Mouse (Mus musculus): ENCODE results near the gene Phf23. TPM values are rescaled to one million over a fixed set of nuclear protein-coding genes. Genes with fewer than 3 reads are reported as not detected.
A peak's percentile ranks its signal among the peaks of the same experiment; 100 is the strongest.
"Not testable (repeated sequence)": the region's sequence is repeated elsewhere in the genome, so short reads cannot be mapped to it uniquely, and the experiment has no call there.

Gene Phf23
- polyA plus RNA-seq, 1 experiment from 2014 or later = 27.5 TPM

DNA sequence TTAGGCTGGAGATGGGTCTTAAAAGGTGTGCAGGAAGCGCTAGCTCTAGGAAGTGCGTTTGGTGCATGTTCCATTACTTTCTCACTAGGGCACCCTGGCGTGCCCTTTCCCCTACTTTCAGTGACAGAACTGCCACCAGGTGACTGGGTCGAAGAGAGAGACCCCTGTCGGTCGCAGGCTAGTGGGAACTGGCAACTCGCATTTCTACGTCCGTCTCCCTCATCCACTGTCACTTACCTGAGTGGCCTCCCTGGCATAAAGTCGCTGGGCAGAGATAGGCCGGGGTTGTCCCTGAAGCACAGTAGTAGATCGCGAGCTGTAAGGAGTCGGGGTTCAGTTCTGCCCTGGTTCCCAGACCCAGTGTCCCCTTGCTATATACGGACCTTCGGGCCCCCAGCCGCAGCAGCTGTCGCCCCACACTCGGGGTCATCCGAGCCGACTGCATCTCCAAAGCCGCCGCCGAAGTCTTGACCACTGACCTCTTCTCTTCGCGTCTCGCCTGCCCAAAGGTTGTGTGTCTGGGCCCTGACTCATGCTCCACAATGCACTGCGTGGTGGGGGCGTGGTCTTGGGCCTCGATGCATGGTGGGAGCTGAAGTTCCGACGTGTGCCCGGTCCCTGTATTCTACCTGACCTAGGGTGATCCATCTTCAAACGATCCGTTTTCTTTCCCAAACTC is 19.4 kb downstream of the Phf23 start, which contains the start of gene Acadvl:
Gene Acadvl, minus strand, starts transcription at position 532 of the 679 bp plus-strand sequence.
- H3K4me3 ChIP-seq (ENCODE audit: control insufficient read depth in 1 of 2, insufficient read depth in 1 of 2, low read depth in 1 of 2, low read length in 2 of 2) = peak within 1 kb of the TSS; percentile 70 to 71
- WGBS = under 1% methylated on average over 35 of the region's 35 CpGs
- peak within 1 kb of the TSS; percentile 89 for H3K9ac ChIP-seq (ENCODE audit: low read length)
- H3K9me3 ChIP-seq (ENCODE audit: control insufficient read depth, low read length) = no peaks in the 10 kb centered on the region
- H3K4me2 ChIP-seq (ENCODE audit: low read length) = peak within 1 kb of the TSS; percentile 81
- peak; percentile 68 for ATAC-seq (ENCODE audit: insufficient number of reproducible peaks, insufficient read depth, low FRiP score, low read depth)
- H3K36me3 ChIP-seq (ENCODE audit: control insufficient read depth, insufficient read depth, low read length) = peaks cover 41% of the 10 kb centered on the region
- H3K27me3 ChIP-seq (ENCODE audit: control insufficient read depth, insufficient read depth, low read length) = no peaks in the 10 kb centered on the region
- H3K27ac ChIP-seq (replicated peaks in 1 of 2; ENCODE audit: control insufficient read depth in 1 of 2, insufficient read depth in 1 of 2, low read depth in 2 of 2, low read length in 2 of 2) = peak within 1 kb of the TSS; percentile 83 to 85
- peaks cover 13 to 36% of the 10 kb centered on the region in 2 experiments for H3K4me1 ChIP-seq (ENCODE audit: control insufficient read depth in 2 of 2, insufficient read depth in 2 of 2, low read length in 2 of 2)

DNA sequence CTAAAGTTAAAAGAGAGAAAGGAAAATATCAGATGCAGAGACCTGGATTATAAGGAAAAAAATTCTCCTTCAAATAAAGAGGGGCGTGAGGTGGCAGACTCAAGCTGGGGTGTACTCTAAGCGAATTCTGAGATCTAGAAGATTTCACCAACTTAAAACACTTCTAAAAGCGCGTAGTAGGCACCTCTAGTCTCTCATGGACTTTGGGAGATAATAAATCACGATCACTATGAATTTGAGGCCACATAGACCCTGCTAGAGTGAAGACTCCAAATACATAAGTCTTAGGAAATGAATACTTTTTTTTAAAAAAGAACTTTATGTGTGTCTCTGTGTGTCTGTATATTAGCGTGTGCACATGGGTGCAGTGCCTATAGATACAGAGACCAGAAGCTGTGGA is 20.1 kb downstream of the Phf23 start:
- Histone ChIP-seq H3K9ac (ENCODE audit: low read length) (peak overlapping the region; percentile 89), H3K4me3 (ENCODE audit: control insufficient read depth in 1 of 2, insufficient read depth in 1 of 2, low read depth in 1 of 2, low read length in 2 of 2) (peak overlapping the region in 1 of 2 experiments; percentile 70; a peak in 2 of 4 replicates), H3K9me3 (ENCODE audit: control insufficient read depth, low read length) (no peaks in the 10 kb centered on the region), H3K4me2 (ENCODE audit: low read length) (peak overlapping the region; percentile 81), H3K27me3 (ENCODE audit: control insufficient read depth, insufficient read depth, low read length) (no peaks in the 10 kb centered on the region), H3K27ac (replicated peaks in 1 of 2; ENCODE audit: control insufficient read depth in 1 of 2, insufficient read depth in 1 of 2, low read depth in 2 of 2, low read length in 2 of 2) (no peak overlapping the region), H3K4me1 (ENCODE audit: control insufficient read depth in 2 of 2, insufficient read depth in 2 of 2, low read length in 2 of 2) (peaks cover 15 to 42% of the 10 kb centered on the region in 2 experiments), H3K36me3 (ENCODE audit: control insufficient read depth, insufficient read depth, low read length) (peaks cover 34% of the 10 kb centered on the region)
- 56% methylated on average over 6 of the region's 6 CpGs for WGBS
- ATAC-seq (ENCODE audit: insufficient number of reproducible peaks, insufficient read depth, low FRiP score, low read depth) = no peak

- WGBS = 71% methylated on average over 2 of the region's 2 CpGs
- ATAC-seq (ENCODE audit: insufficient number of reproducible peaks, insufficient read depth, low FRiP score, low read depth) = not testable (repeated sequence)
- peaks cover 15 to 42% of the 10 kb centered on the region in 2 experiments for H3K4me1 ChIP-seq (ENCODE audit: control insufficient read depth in 2 of 2, insufficient read depth in 2 of 2, low read length in 2 of 2)
These were observed 20.6 kb downstream of the Phf23 start for GRCm38 (mm10) chr11:70016177-70016576.

GRCm38 (mm10) chr11:70016669-70017068 is 21.1 kb downstream of the Phf23 start, which contains the start of gene Dlg4:
Gene Dlg4, plus strand, starts transcription at chr11:70016942.
- Histone ChIP-seq H3K4me1 (ENCODE audit: control insufficient read depth in 2 of 2, insufficient read depth in 2 of 2, low read length in 2 of 2) (peaks cover 15 to 46% of the 10 kb centered on the region in 2 experiments), H3K27ac (replicated peaks in 1 of 2; ENCODE audit: control insufficient read depth in 1 of 2, insufficient read depth in 1 of 2, low read depth in 2 of 2, low read length in 2 of 2) (0 out of 4 replicates have a peak within 1 kb of the TSS, but pooled peaks of 1 of the 2 experiments have one; percentile 4), H3K9me3 (ENCODE audit: control insufficient read depth, low read length) (no peaks in the 10 kb centered on the region), H3K4me3 (ENCODE audit: control insufficient read depth in 1 of 2, insufficient read depth in 1 of 2, low read depth in 1 of 2, low read length in 2 of 2) (no peak within 1 kb of the TSS), H3K36me3 (ENCODE audit: control insufficient read depth, insufficient read depth, low read length) (peaks cover 24% of the 10 kb centered on the region), H3K9ac (ENCODE audit: low read length) (peak within 1 kb of the TSS; percentile 83), H3K27me3 (ENCODE audit: control insufficient read depth, insufficient read depth, low read length) (no peaks in the 10 kb centered on the region), H3K4me2 (ENCODE audit: low read length) (peak within 1 kb of the TSS; percentile 71)
- no peak for ATAC-seq (ENCODE audit: insufficient number of reproducible peaks, insufficient read depth, low FRiP score, low read depth)
- 67% methylated on average over 3 of the region's 3 CpGs for WGBS

More at GRCm38 (mm10) chr11:70016177-70016576, 20.6 kb downstream of the Phf23 start:
- not testable (repeated sequence) for H3K9me3 ChIP-seq (ENCODE audit: control insufficient read depth, low read length); H3K4me3 ChIP-seq (ENCODE audit: control insufficient read depth in 1 of 2, insufficient read depth in 1 of 2, low read depth in 1 of 2, low read length in 2 of 2); H3K27me3 ChIP-seq (ENCODE audit: control insufficient read depth, insufficient read depth, low read length); H3K4me2 ChIP-seq (ENCODE audit: low read length); H3K9ac ChIP-seq (ENCODE audit: low read length); H3K27ac ChIP-seq (replicated peaks in 1 of 2; ENCODE audit: control insufficient read depth in 1 of 2, insufficient read depth in 1 of 2, low read depth in 2 of 2, low read length in 2 of 2)
- H3K36me3 ChIP-seq (ENCODE audit: control insufficient read depth, insufficient read depth, low read length) = peaks cover 29% of the 10 kb centered on the region

GRCm38 (mm10) chr11:70017199-70017767 is 21.7 kb downstream of the Phf23 start:
- 40% methylated on average over 7 of the region's 7 CpGs for WGBS
- Histone ChIP-seq H3K4me2 (ENCODE audit: low read length) (no peak overlapping the region), H3K9me3 (ENCODE audit: control insufficient read depth, low read length) (no peaks in the 10 kb centered on the region), H3K4me3 (ENCODE audit: control insufficient read depth in 1 of 2, insufficient read depth in 1 of 2, low read depth in 1 of 2, low read length in 2 of 2) (no peak overlapping the region), H3K27ac (replicated peaks in 1 of 2; ENCODE audit: control insufficient read depth in 1 of 2, insufficient read depth in 1 of 2, low read depth in 2 of 2, low read length in 2 of 2) (no peak overlapping the region), H3K4me1 (ENCODE audit: control insufficient read depth in 2 of 2, insufficient read depth in 2 of 2, low read length in 2 of 2) (peaks cover 15 to 47% of the 10 kb centered on the region in 2 experiments), H3K27me3 (ENCODE audit: control insufficient read depth, insufficient read depth, low read length) (no peaks in the 10 kb centered on the region), H3K36me3 (ENCODE audit: control insufficient read depth, insufficient read depth, low read length) (peaks cover 18% of the 10 kb centered on the region), H3K9ac (ENCODE audit: low read length) (peak overlapping the region; percentile 83; the same call in 1 of the 2 replicates)
- ATAC-seq (ENCODE audit: insufficient number of reproducible peaks, insufficient read depth, low FRiP score, low read depth) = no peak

DNA sequence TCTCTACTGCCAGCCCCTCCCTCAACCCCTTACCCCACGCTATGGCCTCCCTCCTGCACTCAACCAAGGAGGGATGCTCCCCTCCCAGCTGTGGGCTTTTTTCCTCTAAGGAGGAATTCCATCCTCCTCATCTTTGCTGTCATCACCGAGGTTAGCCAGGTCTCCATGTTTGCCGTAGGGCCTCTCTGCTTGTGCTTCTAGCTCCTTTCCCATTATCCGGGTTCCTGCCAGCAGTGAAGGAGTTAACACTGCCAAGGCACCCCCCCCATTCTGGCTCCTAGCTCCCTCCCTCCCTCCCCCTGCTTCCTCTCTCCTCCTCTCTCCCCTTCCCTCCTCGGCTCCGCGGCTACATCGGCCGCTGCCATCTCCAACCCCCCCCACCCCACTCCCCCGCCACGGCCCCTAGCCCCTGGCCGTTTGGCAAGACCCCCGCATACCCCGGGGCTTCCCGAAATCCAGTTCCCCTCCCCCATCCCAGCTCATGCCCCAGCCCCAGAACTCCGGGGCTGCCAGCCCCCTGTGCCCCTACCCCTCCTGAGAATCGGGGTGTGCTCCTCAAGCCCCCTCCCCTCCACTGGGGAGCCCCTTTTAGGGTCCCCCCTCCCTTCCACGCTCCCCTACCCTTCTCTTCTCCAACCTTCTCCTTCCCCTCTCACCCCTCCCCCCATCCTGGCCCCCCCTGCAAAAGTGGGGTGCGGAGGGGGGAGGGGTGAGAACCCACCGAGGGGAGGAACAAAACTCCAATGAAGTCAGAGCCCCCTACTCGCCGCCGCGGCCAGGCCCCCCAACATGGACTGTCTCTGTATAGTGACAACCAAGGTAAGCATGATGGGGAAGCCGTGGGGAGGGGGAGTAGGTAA is 22.8 kb downstream of the Phf23 start:
- no peak for ATAC-seq (ENCODE audit: insufficient number of reproducible peaks, insufficient read depth, low FRiP score, low read depth)
- H3K4me1 ChIP-seq (ENCODE audit: control insufficient read depth in 2 of 2, insufficient read depth in 2 of 2, low read length in 2 of 2) = peaks cover 15 to 50% of the 10 kb centered on the region in 2 experiments
- H3K9me3 ChIP-seq (ENCODE audit: control insufficient read depth, low read length) = no peaks in the 10 kb centered on the region
- H3K27me3 ChIP-seq (ENCODE audit: control insufficient read depth, insufficient read depth, low read length) = no peaks in the 10 kb centered on the region
- H3K27ac ChIP-seq (replicated peaks in 1 of 2; ENCODE audit: control insufficient read depth in 1 of 2, insufficient read depth in 1 of 2, low read depth in 2 of 2, low read length in 2 of 2) = peak overlapping the region in 1 of 2 experiments; percentile 78; a peak in 2 of 4 replicates
- H3K9ac ChIP-seq (ENCODE audit: low read length) = peak overlapping the region; percentile 83
- peaks cover 8% of the 10 kb centered on the region for H3K36me3 ChIP-seq (ENCODE audit: control insufficient read depth, insufficient read depth, low read length)
- peak overlapping the region; percentile 36 to 56 for H3K4me3 ChIP-seq (ENCODE audit: control insufficient read depth in 1 of 2, insufficient read depth in 1 of 2, low read depth in 1 of 2, low read length in 2 of 2)
- peak overlapping the region; percentile 71 for H3K4me2 ChIP-seq (ENCODE audit: low read length)
- 3% methylated on average over 24 of the region's 25 CpGs for WGBS

- Histone ChIP-seq H3K9me3 (ENCODE audit: control insufficient read depth, low read length) (no peaks in the 10 kb centered on the region), H3K27me3 (ENCODE audit: control insufficient read depth, insufficient read depth, low read length) (no peaks in the 10 kb centered on the region), H3K4me3 (ENCODE audit: control insufficient read depth in 1 of 2, insufficient read depth in 1 of 2, low read depth in 1 of 2, low read length in 2 of 2) (peak overlapping the region; percentile 35 to 56; a peak in 3 of 4 replicates), H3K9ac (ENCODE audit: low read length) (peak overlapping the region; percentile 83), H3K4me2 (ENCODE audit: low read length) (peak overlapping the region; percentile 71), H3K27ac (replicated peaks in 1 of 2; ENCODE audit: control insufficient read depth in 1 of 2, insufficient read depth in 1 of 2, low read depth in 2 of 2, low read length in 2 of 2) (peak overlapping the region; percentile 24 to 78; a peak in 2 of 4 replicates), H3K36me3 (ENCODE audit: control insufficient read depth, insufficient read depth, low read length) (no peaks in the 10 kb centered on the region), H3K4me1 (ENCODE audit: control insufficient read depth in 2 of 2, insufficient read depth in 2 of 2, low read length in 2 of 2) (peaks cover 15 to 51% of the 10 kb centered on the region in 2 experiments)
- WGBS = 0% methylated on average over 1 of the region's 2 CpGs
- ATAC-seq (ENCODE audit: insufficient number of reproducible peaks, insufficient read depth, low FRiP score, low read depth) = no peak
These were observed 24.0 kb downstream of the Phf23 start for GRCm38 (mm10) chr11:70019495-70020021.
